Comparison of ENCODE assay signal across 7 mouse cellular contexts in the genomic region with DNA sequence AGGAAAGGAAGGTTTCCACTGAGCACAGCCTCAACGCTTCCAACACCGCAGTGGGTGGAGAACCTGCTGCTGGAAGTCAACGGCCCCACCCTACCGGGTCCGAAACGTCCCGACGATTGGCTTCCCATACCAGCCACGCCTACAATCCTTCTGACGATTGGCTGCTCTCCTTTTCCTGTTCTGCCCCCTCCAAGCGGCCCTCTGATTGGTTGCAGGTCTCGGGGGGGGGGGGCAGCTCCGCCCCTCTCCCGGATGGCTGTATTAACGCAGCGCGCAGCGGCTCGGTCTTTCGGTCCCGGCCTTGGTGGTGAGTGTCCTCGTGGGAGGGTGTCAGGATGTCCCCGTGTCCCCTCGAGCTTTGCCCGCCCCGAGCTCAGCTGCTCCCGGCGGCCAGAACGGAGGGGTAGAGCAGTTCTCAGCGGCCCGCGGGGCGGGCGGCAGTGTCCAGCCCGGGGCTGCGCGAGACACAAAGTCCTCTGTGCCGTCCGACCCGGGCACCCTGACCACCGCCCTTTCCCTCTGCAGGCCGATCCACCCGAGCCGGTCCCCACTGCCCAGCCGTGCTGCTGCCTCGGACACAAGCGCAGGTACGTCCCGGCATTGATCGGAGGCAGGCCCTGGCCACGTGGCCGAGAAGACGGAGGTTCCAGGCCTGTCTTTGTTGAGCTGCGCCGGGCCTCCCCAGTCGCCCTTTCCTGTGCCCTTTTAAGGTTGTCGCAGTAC. TPM values are rescaled to one million over a fixed set of nuclear protein-coding genes. Genes with fewer than 3 reads are reported as not detected.
DNase-seq lines count a peak whose midpoint lies in the region; ATAC-seq and TF ChIP-seq lines count a peak whose summit lies in the region.

No protein-coding gene starts in this region.

- peak; percentile 47 for TF ChIP-seq POLR2A in small intestine, adult 2 months (IDR thresholded peaks at IDR 0.05; ENCODE audit: low read depth, low read length)

- H3K9me3 ChIP-seq in embryonic facial prominence, embryonic 10.5 days = no peaks in the 10 kb centered on the region
- H3K9me3 ChIP-seq in intestine, postnatal 0 days (ENCODE audit: control insufficient read depth) = no peaks in the 10 kb centered on the region
- H3K9me3 ChIP-seq in midbrain, embryonic 12.5 days = 0 out of 2 replicates have a peak, but pooled peaks cover 3% of the 10 kb centered on the region

- peak overlapping the region; percentile 78 for H3K4me2 ChIP-seq in intestine, postnatal 0 days (replicated peaks; ENCODE audit: low read depth)
- H3K4me2 ChIP-seq in midbrain, embryonic 12.5 days (replicated peaks) = peak overlapping the region; percentile 75

- no peak for TF ChIP-seq CTCF in intestine, postnatal 0 days (IDR thresholded peaks at IDR 0.05; ENCODE audit: low read depth)
- no peak for TF ChIP-seq CTCF in small intestine, adult 2 months (IDR thresholded peaks at IDR 0.05; ENCODE audit: extremely low read depth, insufficient read length, insufficient replicate concordance, low read depth, low read length)

- peak; percentile 99 for ATAC-seq in intestine, postnatal 0 days
- peak; percentile 99 for ATAC-seq in midbrain, embryonic 12.5 days (ENCODE audit: low FRiP score, low read depth)

- peaks cover 43% of the 10 kb centered on the region for H3K36me3 ChIP-seq in embryonic facial prominence, embryonic 10.5 days (replicated peaks)
- H3K36me3 ChIP-seq in intestine, postnatal 0 days (ENCODE audit: control insufficient read depth, insufficient read depth) = no peaks in the 10 kb centered on the region
- H3K36me3 ChIP-seq in midbrain, embryonic 12.5 days = peaks cover 27% of the 10 kb centered on the region
- peaks cover 13% of the 10 kb centered on the region for H3K36me3 ChIP-seq in small intestine, adult 2 months (ENCODE audit: control insufficient read depth, insufficient read depth, low read length)

- H3K9ac ChIP-seq in intestine, postnatal 0 days (ENCODE audit: low read depth, low read length) = peak overlapping the region; percentile 92
- H3K9ac ChIP-seq in midbrain, embryonic 12.5 days (replicated peaks) = peak overlapping the region; percentile 95

- WGBS in embryonic facial prominence, embryonic 10.5 days = under 1% methylated on average over 57 of the region's 57 CpGs
- WGBS in intestine, postnatal 0 days = 1% methylated on average over 56 of the region's 57 CpGs
- under 1% methylated on average over 57 of the region's 57 CpGs for WGBS in midbrain, embryonic 12.5 days
- 1% methylated on average over 57 of the region's 57 CpGs for WGBS in small intestine, adult 2 months

- H3K27me3 ChIP-seq in embryonic facial prominence, embryonic 10.5 days (replicated peaks; ENCODE audit: low read depth, poor library complexity, severe bottlenecking) = no peaks in the 10 kb centered on the region
- no peaks in the 10 kb centered on the region for H3K27me3 ChIP-seq in intestine, postnatal 0 days (replicated peaks; ENCODE audit: control insufficient read depth, insufficient read depth, low read length)
- no peaks in the 10 kb centered on the region for H3K27me3 ChIP-seq in midbrain, embryonic 12.5 days
- H3K27me3 ChIP-seq in small intestine, adult 2 months (ENCODE audit: control insufficient read depth, insufficient read depth, low read length) = no peaks in the 10 kb centered on the region

- peaks cover 25% of the 10 kb centered on the region for H3K4me1 ChIP-seq in embryonic facial prominence, embryonic 10.5 days
- H3K4me1 ChIP-seq in intestine, postnatal 0 days (replicated peaks; ENCODE audit: control insufficient read depth, insufficient read depth, low read length) = no peaks in the 10 kb centered on the region
- H3K4me1 ChIP-seq in midbrain, embryonic 12.5 days = peaks cover 15% of the 10 kb centered on the region
- no peaks in the 10 kb centered on the region for H3K4me1 ChIP-seq in small intestine, adult 2 months (ENCODE audit: control insufficient read depth, insufficient read depth, insufficient read length, low read length)

- peak; percentile 93 for DNase-seq in adrenal gland, postnatal 10 days
- peak; percentile 96 for DNase-seq in embryonic facial prominence, embryonic 10.5 days (ENCODE audit: low spot score)
- peak; percentile 81 for DNase-seq in gonadal fat pad, adult 2 months (ENCODE audit: low read depth)
- peak; percentile 94 for DNase-seq in left cerebral cortex, postnatal 4 days

- H3K27ac ChIP-seq in embryonic facial prominence, embryonic 10.5 days (replicated peaks) = peak overlapping the region; percentile 96
- H3K27ac ChIP-seq in intestine, postnatal 0 days (ENCODE audit: low read depth, low read length) = peak overlapping the region; percentile 86
- peak overlapping the region; percentile 79 for H3K27ac ChIP-seq in midbrain, embryonic 12.5 days (replicated peaks)
- H3K27ac ChIP-seq in small intestine, adult 2 months (ENCODE audit: insufficient read depth, low read depth, low read length) = peak overlapping the region; percentile 85

- H3K4me3 ChIP-seq in embryonic facial prominence, embryonic 10.5 days = peak overlapping the region; percentile 68
- peak overlapping the region; percentile 87 for H3K4me3 ChIP-seq in intestine, postnatal 0 days (ENCODE audit: low read depth, low read length)
- peak overlapping the region; percentile 92 for H3K4me3 ChIP-seq in midbrain, embryonic 12.5 days
- H3K4me3 ChIP-seq in small intestine, adult 2 months (ENCODE audit: low read depth, low read length) = peak overlapping the region; percentile 76

- intact Hi-C loops in left cerebral cortex, postnatal 4 days (cut with DNase I) = loop anchor here (10.0 kb wide), 1 partner anchor 102 kb away; the partner anchor contains the start of gene Rasl11b

RNA-seq across cellular contexts. Expression of gene Usp46, which starts 24.8 kb away (rescaled TPM):
- total RNA-seq in adrenal gland, postnatal 10 days (2021) = 10 to 100 TPM; 27.8 to 33.2 TPM
- 41.6 and 43.2 TPM in 2 replicates for polyA plus RNA-seq in embryonic facial prominence, embryonic 10.5 days (2016; fragmentation: Nextera tagmentation; extraction: Ambion mirVana)
- 11.2 and 12.5 TPM in 2 replicates for polyA plus RNA-seq in gonadal fat pad, adult 2 months (2012; rRNA removed)
- 6.3 and 6.6 TPM in 2 replicates for polyA plus RNA-seq in intestine, postnatal 0 days (2015; fragmentation: Nextera tagmentation; extraction: Ambion mirVana)
- 100 to 1,000 TPM; 111 to 115 TPM for total RNA-seq in left cerebral cortex, postnatal 4 days (2021)
- polyA plus RNA-seq in midbrain, embryonic 12.5 days (2016; fragmentation: Nextera tagmentation; extraction: Ambion mirVana) = 31.5 and 32.6 TPM in 2 replicates
- polyA plus RNA-seq in small intestine, adult 2 months (2012; rRNA removed) = 0.63 and 0.96 TPM in 2 replicates

Comparison
In these comparisons a context has a peak if more than half of its experiments do, and no peak if none do; other contexts are left out.
1. Peak in every context shown above with its lines: DNase-seq, ATAC-seq, H3K4me3 ChIP-seq and H3K27ac ChIP-seq.